Mouse (Mus musculus) CH12.LX (cell line): ENCODE data around the gene Meis2.

Experiments
- CTCF ChIP-seq, 2 experiments: IDR thresholded peaks in 1 of 2; conservative IDR thresholded peaks in 1 of 2; 2 replicates each; pipeline ENCODE4 v1.5.1; 2011 to 2012; ENCODE audit warnings: low read depth in 2 of 2, low read length in 2 of 2, improper control_type of control experiment in 1 of 2, inconsistent platforms in 1 of 2, mild to moderate bottlenecking in 1 of 2, moderate library complexity in 1 of 2
- NRF1 ChIP-seq: IDR thresholded peaks from 2 replicates; pipeline ENCODE4 v1.6.1; 2014; ENCODE audit warnings: low read depth, mild to moderate bottlenecking, inconsistent platforms, low read length, improper control_type of control experiment, moderate library complexity
- POLR2AphosphoS2 ChIP-seq: IDR thresholded peaks from 2 replicates; pipeline ENCODE4 v1.6.1; 2011; ENCODE audit warnings: low read depth, low read length, improper control_type of control experiment
- USF2 ChIP-seq: conservative IDR thresholded peaks from 2 replicates; pipeline ENCODE4 v1.6.1; 2011; ENCODE audit warnings: low read depth, low read length, improper control_type of control experiment

GRCm38 (mm10) chr2:116009097-116009970, 56.3 kb downstream of the Meis2 start:
- TF ChIP-seq CTCF (conservative IDR thresholded peaks at IDR 0.05 in 1 of 2, IDR thresholded peaks at IDR 0.05 in 1 of 2; ENCODE audit: low read depth in 2 of 2, low read length in 2 of 2) (no peak), POLR2AphosphoS2 (no peak), NRF1 (no peak), USF2 (no peak)
